In the genomic region with DNA sequence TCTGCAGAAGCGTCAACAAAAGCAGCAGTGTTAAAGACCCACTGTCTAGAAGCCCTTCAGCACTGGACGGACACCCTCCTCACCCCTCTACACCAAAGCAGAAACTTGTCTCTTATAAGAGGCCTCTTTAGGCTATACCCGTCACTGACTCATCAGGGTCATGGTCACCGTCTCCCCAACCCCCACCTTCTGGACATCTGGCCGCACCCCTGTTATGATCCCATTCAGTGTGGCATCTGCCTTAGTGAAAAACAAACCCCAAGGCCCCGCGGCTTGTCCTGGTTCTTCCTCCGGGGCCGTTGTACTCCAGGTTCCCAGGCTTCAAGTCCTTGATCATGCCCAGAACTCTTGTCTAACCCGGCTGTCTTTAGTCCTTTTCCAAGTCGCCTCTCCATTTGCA, we compare ENCODE assay signal across 8 mouse cellular contexts. TPM values are rescaled to one million over a fixed set of nuclear protein-coding genes. Genes with fewer than 3 reads are reported as not detected.
DNase-seq lines count a peak whose midpoint lies in the region; ATAC-seq and TF ChIP-seq lines count a peak whose summit lies in the region.

No protein-coding gene starts in this region.

- ATAC-seq in limb, embryonic 14.5 days (ENCODE audit: low FRiP score, low read depth), result no peak
- ATAC-seq in stomach, embryonic 16.5 days (ENCODE audit: insufficient read depth, low FRiP score), result no peak
- ATAC-seq in megakaryocyte progenitor cell, adult 5-6 weeks (replicated peaks; ENCODE audit: poor library complexity), result no peak

- H3K27ac ChIP-seq in cerebellum, adult 2 months (ENCODE audit: insufficient read depth, low read length), result no peak overlapping the region
- peak overlapping the region; percentile 12; the same call in 1 of the 2 replicates for H3K27ac ChIP-seq in spleen, adult 2 months (ENCODE audit: insufficient read depth, low read length)
- no peak overlapping the region for H3K27ac ChIP-seq in limb, embryonic 14.5 days (replicated peaks; ENCODE audit: low read depth, low read length)
- H3K27ac ChIP-seq in stomach, embryonic 16.5 days (ENCODE audit: low read length), result peak overlapping the region; percentile 53

- peak overlapping the region; percentile 84 for H3K4me2 ChIP-seq in limb, embryonic 14.5 days (replicated peaks; ENCODE audit: low read depth, low read length, severe bottlenecking)
- peak overlapping the region; percentile 64 for H3K4me2 ChIP-seq in stomach, embryonic 16.5 days (ENCODE audit: low read depth, low read length)

- TF ChIP-seq POLR2A in cerebellum, adult 2 months (IDR thresholded peaks at IDR 0.05; ENCODE audit: borderline replicate concordance, insufficient read depth, low read length), result no peak
- no peak for TF ChIP-seq POLR2A in spleen, adult 2 months (IDR thresholded peaks at IDR 0.05; ENCODE audit: low read depth, low read length)
- TF ChIP-seq POLR2A in limb, embryonic 14.5 days (IDR thresholded peaks at IDR 0.05; ENCODE audit: borderline replicate concordance, extremely low read depth, insufficient read depth, insufficient read length), result no peak

- H3K4me3 ChIP-seq in cerebellum, adult 2 months (replicated peaks; ENCODE audit: insufficient read depth, low read depth, low read length), result peak overlapping the region; percentile 96
- peak overlapping the region; percentile 53; the same call in 1 of the 2 replicates for H3K4me3 ChIP-seq in spleen, adult 2 months (ENCODE audit: extremely low read depth, insufficient read depth, insufficient read length)
- H3K4me3 ChIP-seq in limb, embryonic 14.5 days (replicated peaks; ENCODE audit: low read length), result peak overlapping the region; percentile 90
- H3K4me3 ChIP-seq in stomach, embryonic 16.5 days (replicated peaks; ENCODE audit: low read length), result peak overlapping the region; percentile 88

- 34% methylated on average over 11 of the region's 11 CpGs for WGBS in cerebellum, adult 2 months
- 48% methylated on average over 11 of the region's 11 CpGs for WGBS in spleen, adult 2 months
- 42% methylated on average over 11 of the region's 11 CpGs for WGBS in limb, embryonic 14.5 days
- 33% methylated on average over 11 of the region's 11 CpGs for WGBS in stomach, embryonic 16.5 days

- H3K4me1 ChIP-seq in cerebellum, adult 2 months (ENCODE audit: control insufficient read depth, insufficient read depth, low read length), result peaks cover 7% of the 10 kb centered on the region; the same call in 1 of the 2 replicates
- peaks cover 7% of the 10 kb centered on the region for H3K4me1 ChIP-seq in spleen, adult 2 months (ENCODE audit: control insufficient read depth, insufficient read depth, insufficient read length)
- H3K4me1 ChIP-seq in limb, embryonic 14.5 days (ENCODE audit: control insufficient read depth, insufficient read depth, low read length), result peaks cover 13% of the 10 kb centered on the region
- H3K4me1 ChIP-seq in stomach, embryonic 16.5 days (ENCODE audit: control insufficient read depth, insufficient read depth, low read length), result peaks cover 21% of the 10 kb centered on the region

- H3K9ac ChIP-seq in limb, embryonic 14.5 days (ENCODE audit: low read depth, low read length, severe bottlenecking), result peak overlapping the region; percentile 89
- peak overlapping the region; percentile 81 for H3K9ac ChIP-seq in stomach, embryonic 16.5 days (ENCODE audit: low read length)

- H3K9me3 ChIP-seq in limb, embryonic 14.5 days (ENCODE audit: control insufficient read depth, low read length), result no peaks in the 10 kb centered on the region
- H3K9me3 ChIP-seq in stomach, embryonic 16.5 days (replicated peaks; ENCODE audit: control insufficient read depth, low read length), result no peaks in the 10 kb centered on the region

- H3K36me3 ChIP-seq in spleen, adult 2 months (ENCODE audit: control insufficient read depth, insufficient read depth, low read length), result 0 out of 2 replicates have a peak, but pooled peaks cover 2% of the 10 kb centered on the region
- no peaks in the 10 kb centered on the region for H3K36me3 ChIP-seq in limb, embryonic 14.5 days (ENCODE audit: control insufficient read depth, insufficient read depth, low read length)
- no peaks in the 10 kb centered on the region for H3K36me3 ChIP-seq in stomach, embryonic 16.5 days (ENCODE audit: control insufficient read depth, insufficient read depth, low read length)

- H3K27me3 ChIP-seq in cerebellum, adult 2 months (ENCODE audit: control insufficient read depth, insufficient read depth, low read length), result no peaks in the 10 kb centered on the region
- H3K27me3 ChIP-seq in spleen, adult 2 months (ENCODE audit: control insufficient read depth, insufficient read depth, low read length), result no peaks in the 10 kb centered on the region
- no peaks in the 10 kb centered on the region for H3K27me3 ChIP-seq in limb, embryonic 14.5 days (ENCODE audit: control insufficient read depth, insufficient read depth, low read length)
- no peaks in the 10 kb centered on the region for H3K27me3 ChIP-seq in stomach, embryonic 16.5 days (ENCODE audit: control insufficient read depth, insufficient read depth, low read length)

- no peak for TF ChIP-seq CTCF in cerebellum, adult 2 months (IDR thresholded peaks at IDR 0.05; ENCODE audit: borderline replicate concordance, insufficient read depth, low read depth, low read length)
- TF ChIP-seq CTCF in spleen, adult 2 months (IDR thresholded peaks at IDR 0.05; ENCODE audit: extremely low read depth, insufficient read depth, insufficient read length, insufficient replicate concordance), result no peak

- no peak for DNase-seq in cerebellum, adult 2 months
- no peak for DNase-seq in cerebellum, adult 18-20 months
- DNase-seq in spleen, adult 2 months (ENCODE audit: low read depth in 1 of 2, low spot score in 2 of 2), result no peak
- DNase-seq in spleen, postnatal 14 days (ENCODE audit: low spot score in 2 of 2), result no peak
- no peak for DNase-seq in limb, embryonic 14.5 days (ENCODE audit: low spot score)
- DNase-seq in layer of hippocampus, postnatal 10 days (ENCODE audit: low spot score in 2 of 2), result no peak

RNA-seq across cellular contexts. Expression of gene Mapk9, which starts 0.6 kb away (rescaled TPM):
- 146 and 147 TPM in 2 replicates for polyA plus RNA-seq in cerebellum, adult 2 months (2012; rRNA removed)
- polyA plus RNA-seq in spleen, adult 2 months (2012; rRNA removed), result 11.9 and 12.1 TPM in 2 replicates
- 39.4 and 39.7 TPM in 2 replicates for polyA plus RNA-seq in limb, embryonic 14.5 days (2012; rRNA removed)
- polyA plus RNA-seq in limb, embryonic 14.5 days (2014; fragmentation: Nextera tagmentation; extraction: Ambion mirVana), result 34.7 and 37.8 TPM in 2 replicates
- 26.5 and 31.1 TPM in 2 replicates for polyA plus RNA-seq in stomach, embryonic 16.5 days (2015; fragmentation: Nextera tagmentation; extraction: Ambion mirVana)
- 32.9 and 40.2 TPM in 2 replicates for total RNA-seq in megakaryocyte progenitor cell, adult 5-6 weeks (2015)
- total RNA-seq in megakaryocyte progenitor cell, adult 5-6 weeks (2017), result 31.1 and 56.3 TPM in 2 replicates
- 100 to 1,000 TPM; 151 to 152 TPM for total RNA-seq in layer of hippocampus, postnatal 10 days (2021)

RNA-seq across cellular contexts. Expression of gene Gfpt2, which starts 52.0 kb away (rescaled TPM):
- polyA plus RNA-seq in cerebellum, adult 2 months (2012; rRNA removed), result 2.8 and 3.1 TPM in 2 replicates
- polyA plus RNA-seq in spleen, adult 2 months (2012; rRNA removed), result 0.56 and 0.70 TPM in 2 replicates
- polyA plus RNA-seq in limb, embryonic 14.5 days (2012; rRNA removed), result 27.4 and 31.1 TPM in 2 replicates
- polyA plus RNA-seq in limb, embryonic 14.5 days (2014; fragmentation: Nextera tagmentation; extraction: Ambion mirVana), result 24.8 and 27.7 TPM in 2 replicates
- polyA plus RNA-seq in stomach, embryonic 16.5 days (2015; fragmentation: Nextera tagmentation; extraction: Ambion mirVana), result 9.4 and 9.6 TPM in 2 replicates
- 0.24 and 0.39 TPM in 2 replicates for total RNA-seq in megakaryocyte progenitor cell, adult 5-6 weeks (2015)
- 0.37 TPM in 1 of 2 replicates, not detected in the other for total RNA-seq in megakaryocyte progenitor cell, adult 5-6 weeks (2017)
- total RNA-seq in layer of hippocampus, postnatal 10 days (2021), result 1 to 10 TPM; 6.1 to 6.7 TPM

RNA-seq across cellular contexts. Expression of gene Rasgef1c, which starts 55.7 kb away (rescaled TPM):
- 6.7 and 6.8 TPM in 2 replicates for polyA plus RNA-seq in cerebellum, adult 2 months (2012; rRNA removed)
- 0.25 and 0.42 TPM in 2 replicates for polyA plus RNA-seq in spleen, adult 2 months (2012; rRNA removed)
- polyA plus RNA-seq in limb, embryonic 14.5 days (2012; rRNA removed), result 0.43 and 0.73 TPM in 2 replicates
- 0.34 and 0.88 TPM in 2 replicates for polyA plus RNA-seq in limb, embryonic 14.5 days (2014; fragmentation: Nextera tagmentation; extraction: Ambion mirVana)
- 0.40 and 0.50 TPM in 2 replicates for polyA plus RNA-seq in stomach, embryonic 16.5 days (2015; fragmentation: Nextera tagmentation; extraction: Ambion mirVana)
- 0.15 and 0.17 TPM in 2 replicates for total RNA-seq in megakaryocyte progenitor cell, adult 5-6 weeks (2015)
- total RNA-seq in megakaryocyte progenitor cell, adult 5-6 weeks (2017), result 0.12 and 0.30 TPM in 2 replicates
- 1 to 10 TPM; 4.0 to 4.7 TPM for total RNA-seq in layer of hippocampus, postnatal 10 days (2021)

Comparison
In these comparisons a context has a peak if more than half of its experiments do, and no peak if none do; other contexts are left out.
1. H3K27ac ChIP-seq: peak in spleen, adult 2 months (single experiment) and stomach, embryonic 16.5 days (single experiment); none in cerebellum, adult 2 months (single experiment) and limb, embryonic 14.5 days (single experiment).
2. Peak in every context shown above with its lines, with median percentiles within 50 percentile points of each other: H3K4me3 ChIP-seq.